Mouse (Mus musculus) kidney, adult 2 months (tissue): Measurements from ENCODE around the gene Hist2h2be. TPM values are rescaled to one million over a fixed set of nuclear protein-coding genes. Genes with fewer than 3 reads are reported as not detected.
"Not testable (repeated sequence)": the region's sequence is repeated elsewhere in the genome, so short reads cannot be mapped to it uniquely, and the experiment has no call there.

ENCODE experiments used
- DNase-seq: peaks from one replicate; pipeline ENCODE4 v3.0.0; 2021
- H3K27ac ChIP-seq: fragments of 200-500 bp; 2 replicates; pipeline ENCODE4 v1.5.1; 2012; ENCODE audit warnings: low read depth, low read length, control low read depth, inconsistent platforms; ENCODE audit not compliant: insufficient read depth
- H3K27me3 ChIP-seq: fragments of 200-500 bp; replicated peaks from 2 replicates; pipeline ENCODE4 v1.6.1; 2012; ENCODE audit warnings: mild to moderate bottlenecking, moderate library complexity, low read length, inconsistent platforms; ENCODE audit not compliant: control insufficient read depth, insufficient read depth
- H3K36me3 ChIP-seq: fragments of 200-500 bp; 2 replicates; pipeline ENCODE4 v1.6.1; 2012; ENCODE audit warnings: mild to moderate bottlenecking, moderate library complexity, low read length, inconsistent platforms; ENCODE audit not compliant: control insufficient read depth, insufficient read depth
- H3K4me1 ChIP-seq: fragments of 200-500 bp; 2 replicates; pipeline ENCODE4 v1.6.1; 2011; ENCODE audit warnings: low read length; ENCODE audit not compliant: control insufficient read depth, insufficient read depth
- H3K4me3 ChIP-seq: fragments of 200-500 bp; 2 replicates; pipeline ENCODE4 v1.5.1; 2011; ENCODE audit warnings: mild to moderate bottlenecking, low read depth, low read length, control low read depth; ENCODE audit not compliant: insufficient read depth
- CTCF ChIP-seq: fragments of 200-500 bp; conservative IDR thresholded peaks from 2 replicates; pipeline ENCODE4 v1.5.1; 2011; ENCODE audit warnings: low read depth, mild to moderate bottlenecking, control low read depth, low read length, moderate library complexity, mixed read lengths; ENCODE audit not compliant: insufficient read depth, insufficient read length
- POLR2A ChIP-seq: fragments of 200-500 bp; IDR thresholded peaks from one replicate; pipeline ENCODE4 v1.6.1; 2011; ENCODE audit warnings: low read depth, low read length, control low read depth
- WGBS: fragments of 180-500 bp; shearing (Covaris S2); methylation state at CpG from one replicate; pipeline ENCODE4 v1.1.7; 2018; 5-methylcytosine and 5-hydroxymethylcytosine counted together
- polyA plus RNA-seq: library from polyadenylated mRNA; depleted of rRNA; stranded (reverse); fragments of >200 nt; gene quantifications from 2 replicates; pipeline ENCODE4 v1.2.3, GENCODE M21; 2012

The Hist2h2be gene
- polyA plus RNA-seq, 1 experiment = 6.0 TPM

GRCm38 (mm10) chr3:96199731-96200130, 21.2 kb upstream of the Hist2h2be start:
- DNase-seq = no peak
- WGBS = 67% methylated on average over 2 of the region's 2 CpGs
- no peak overlapping the region for H3K27ac ChIP-seq
- no peak overlapping the region for H3K4me3 ChIP-seq
- TF ChIP-seq POLR2A = no peak
- TF ChIP-seq CTCF = no peak
- peaks cover 7% of the 10 kb centered on the region for H3K4me1 ChIP-seq
- H3K27me3 ChIP-seq = no peaks in the 10 kb centered on the region
- H3K36me3 ChIP-seq = no peaks in the 10 kb centered on the region

DNA sequence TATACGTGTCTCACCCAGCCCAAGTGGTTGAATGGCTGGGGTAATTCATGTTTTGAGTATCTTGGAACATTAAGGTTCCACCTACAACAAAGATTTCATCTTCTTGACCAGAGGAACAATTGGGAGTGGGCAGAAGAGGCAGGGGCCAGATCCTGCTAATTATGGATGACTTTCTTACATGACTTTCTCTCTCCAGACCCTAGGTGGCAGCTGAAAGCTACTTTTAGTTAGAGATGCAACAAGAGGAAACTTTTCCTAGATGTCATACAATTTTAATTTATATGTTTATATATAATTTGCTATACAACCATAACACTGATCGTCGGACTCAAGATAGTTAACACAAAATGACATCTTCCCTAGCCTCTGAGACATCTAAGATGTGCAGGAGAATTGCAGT, 13.1 kb upstream of the Hist2h2be start:
- TF ChIP-seq POLR2A (no peak), CTCF (no peak)
- no peak for DNase-seq
- 74% methylated on average over 3 of the region's 3 CpGs for WGBS

DNA sequence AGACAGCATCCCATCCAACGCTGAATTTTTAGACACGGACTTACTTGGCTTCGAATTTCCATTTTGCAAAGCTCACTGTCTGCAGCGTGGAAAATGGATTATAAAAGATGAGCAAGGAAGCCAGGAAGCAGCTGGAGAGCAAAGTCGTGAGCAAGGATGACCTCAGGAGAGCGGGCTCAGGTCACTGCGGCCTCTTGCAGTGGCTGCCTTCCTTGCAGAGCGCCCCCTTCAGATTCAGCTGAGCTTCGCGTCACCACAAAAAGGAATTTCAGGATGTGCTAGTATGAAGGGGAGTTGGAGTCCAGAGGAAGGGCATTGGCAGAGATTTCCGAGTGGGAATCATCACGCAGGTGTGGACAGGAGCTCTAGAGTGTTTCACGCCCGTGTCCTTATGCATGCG, 11.7 kb upstream of the Hist2h2be start:
- DNase-seq = peak; percentile 33
- Histone ChIP-seq H3K4me3 (no peak overlapping the region), H3K27ac (no peak overlapping the region), H3K27me3 (no peaks in the 10 kb centered on the region), H3K4me1 (no peaks in the 10 kb centered on the region), H3K36me3 (no peaks in the 10 kb centered on the region)
- WGBS = 34% methylated on average over 15 of the region's 15 CpGs
- no peak for TF ChIP-seq POLR2A
- TF ChIP-seq CTCF = peak; percentile 30; the same call in 1 of the 2 replicates

More for the DNA sequence above, 13.1 kb upstream of the Hist2h2be start:
- no peaks in the 10 kb centered on the region for H3K4me1 ChIP-seq
- H3K27ac ChIP-seq = no peak overlapping the region
- H3K27me3 ChIP-seq = no peaks in the 10 kb centered on the region
- no peaks in the 10 kb centered on the region for H3K36me3 ChIP-seq
- H3K4me3 ChIP-seq = no peak overlapping the region

- TF ChIP-seq CTCF = peak; percentile 28; the same call in 1 of the 2 replicates
- TF ChIP-seq POLR2A = no peak
- peak; percentile 49 for DNase-seq
Measured at GRCm38 (mm10) chr3:96219191-96219641, 1.7 kb upstream of the Hist2h2be start.

GRCm38 (mm10) chr3:96219661-96220130, 1.2 kb upstream of the Hist2h2be start, which contains the start of the genes Bola1 and Hist2h2ab:
Gene Bola1 (minus strand): TSS chr3:96219709.
Gene Hist2h2ab (plus strand): TSS chr3:96219865.
- H3K27me3 ChIP-seq = no peaks in the 10 kb centered on the region
- peak within 1 kb of the TSS; percentile 74 for H3K4me3 ChIP-seq
- TF ChIP-seq POLR2A = no peak
- TF ChIP-seq CTCF = no peak
- under 1% methylated on average over 37 of the region's 37 CpGs for WGBS
- peak within 1 kb of the TSS; percentile 94 for H3K27ac ChIP-seq
- H3K36me3 ChIP-seq = no peaks in the 10 kb centered on the region
- peak; percentile 92 for DNase-seq
- H3K4me1 ChIP-seq = peaks cover 15% of the 10 kb centered on the region; the same call in 1 of the 2 replicates

More at GRCm38 (mm10) chr3:96219191-96219641, 1.7 kb upstream of the Hist2h2be start:
- peak overlapping the region; percentile 74 for H3K4me3 ChIP-seq
- no peaks in the 10 kb centered on the region for H3K36me3 ChIP-seq
- H3K27me3 ChIP-seq = no peaks in the 10 kb centered on the region
- peak overlapping the region; percentile 94 for H3K27ac ChIP-seq
- WGBS = under 1% methylated on average over 12 of the region's 12 CpGs
- peaks cover 15% of the 10 kb centered on the region; the same call in 1 of the 2 replicates for H3K4me1 ChIP-seq

DNA sequence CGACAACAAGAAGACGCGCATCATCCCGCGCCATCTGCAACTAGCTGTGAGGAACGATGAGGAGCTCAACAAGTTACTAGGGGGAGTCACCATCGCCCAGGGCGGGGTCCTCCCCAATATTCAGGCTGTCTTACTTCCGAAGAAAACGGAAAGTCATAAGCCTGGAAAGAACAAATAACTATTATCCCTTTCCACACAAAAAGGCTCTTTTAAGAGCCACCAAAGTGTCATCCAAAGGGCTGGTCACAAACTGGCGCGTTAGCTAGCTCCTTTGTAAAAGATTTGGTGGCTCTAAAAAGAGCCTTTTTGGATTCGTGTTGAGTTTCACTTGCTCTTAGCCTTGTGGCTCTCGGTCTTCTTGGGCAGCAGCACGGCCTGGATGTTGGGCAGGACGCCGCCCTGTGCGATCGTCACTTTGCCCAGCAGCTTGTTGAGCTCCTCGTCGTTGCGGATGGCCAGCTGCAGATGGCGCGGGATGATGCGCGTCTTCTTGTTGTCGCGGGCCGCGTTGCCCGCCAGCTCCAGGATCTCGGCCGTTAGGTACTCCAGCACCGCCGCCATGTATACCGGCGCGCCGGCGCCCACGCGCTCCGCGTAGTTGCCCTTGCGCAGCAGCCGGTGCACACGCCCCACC, 671 bp upstream of the Hist2h2be start:
- Histone ChIP-seq H3K4me3 (peak overlapping the region; percentile 74), H3K27ac (peak overlapping the region; percentile 94), H3K4me1 (peaks cover 15% of the 10 kb centered on the region; the same call in 1 of the 2 replicates)
- H3K27me3 ChIP-seq, DNase-seq, H3K36me3 ChIP-seq: not testable (repeated sequence)
- 1% methylated on average over 36 of the region's 47 CpGs for WGBS

GRCm38 (mm10) chr3:96221640-96222038, 720 bp downstream of the Hist2h2be start:
- 24% methylated on average over 9 of the region's 9 CpGs for WGBS
- Histone ChIP-seq H3K4me1 (peaks cover 19% of the 10 kb centered on the region; the same call in 1 of the 2 replicates), H3K36me3 (no peaks in the 10 kb centered on the region), H3K27me3 (no peaks in the 10 kb centered on the region), H3K27ac (peak overlapping the region; percentile 77), H3K4me3 (peak overlapping the region; percentile 55)
- DNase-seq = peak; percentile 33
- TF ChIP-seq POLR2A (no peak), CTCF (no peak)
